In genomic region chr5:51937320-51937719, GRCm38 (mm10) we compare ENCODE assay signal across 27 mouse cellular contexts.
"Had no signal": no experiment of that assay in that cellular context is flagged by ENCODE, and none has a peak within 500 bp of the region (broad histone marks: within the 10 kb centered on the region; RNA-seq: fewer than 3 reads in every experiment).

No protein-coding gene starts in this region.

- H3K27me3 ChIP-seq: embryonic facial prominence, embryonic 12.5 days; embryonic facial prominence, embryonic 13.5 days; embryonic facial prominence, embryonic 15.5 days; forebrain, embryonic 12.5 days; forebrain, embryonic 13.5 days; forebrain, embryonic 15.5 days had no signal

- H3K4me3 ChIP-seq: embryonic facial prominence, embryonic 10.5 days; embryonic facial prominence, embryonic 12.5 days; embryonic facial prominence, embryonic 13.5 days; embryonic facial prominence, embryonic 15.5 days; erythroblast, embryonic 14.5 days; forebrain, embryonic 10.5 days; forebrain, embryonic 12.5 days; forebrain, embryonic 13.5 days; forebrain, embryonic 15.5 days; gastrocnemius, adult 2 months; heart, adult 2 months had no signal

- H3K9me3 ChIP-seq: embryonic facial prominence, embryonic 10.5 days; embryonic facial prominence, embryonic 12.5 days; embryonic facial prominence, embryonic 13.5 days; embryonic facial prominence, embryonic 15.5 days; forebrain, embryonic 10.5 days; forebrain, embryonic 12.5 days; forebrain, embryonic 13.5 days; forebrain, embryonic 15.5 days had no signal

- H3K4me2 ChIP-seq: embryonic facial prominence, embryonic 12.5 days; embryonic facial prominence, embryonic 13.5 days; embryonic facial prominence, embryonic 15.5 days; forebrain, embryonic 12.5 days; forebrain, embryonic 13.5 days; forebrain, embryonic 15.5 days had no signal

- H3K9ac ChIP-seq: embryonic facial prominence, embryonic 12.5 days; embryonic facial prominence, embryonic 13.5 days; embryonic facial prominence, embryonic 15.5 days; forebrain, embryonic 12.5 days; forebrain, embryonic 13.5 days; forebrain, embryonic 15.5 days; forebrain, postnatal 0 days had no signal

- DNase-seq: cerebellum, adult 8-10 months; cerebellum, adult 9-10 months; cerebellum, adult 9-11 months; cerebellum, postnatal 10 days; cerebellum, postnatal 14 days; cerebellum, postnatal 25 days; cerebellum, postnatal 36 days; embryo, embryonic 11 days; forebrain, postnatal 0 days; gastrocnemius, adult 2 months; gastrocnemius, postnatal 10 days; gastrocnemius, postnatal 14 days; gastrocnemius, postnatal 25 days; gastrocnemius, postnatal 36 days; heart, adult 18-20 months; heart, adult 2 months had no signal

- ATAC-seq: forebrain, embryonic 13.5 days; forebrain, embryonic 14.5 days; forebrain, embryonic 15.5 days; forebrain, embryonic 16.5 days; forebrain, postnatal 0 days had no signal

- H3K36me3 ChIP-seq: embryonic facial prominence, embryonic 10.5 days; embryonic facial prominence, embryonic 12.5 days; embryonic facial prominence, embryonic 13.5 days; embryonic facial prominence, embryonic 15.5 days; forebrain, embryonic 10.5 days; forebrain, embryonic 12.5 days; forebrain, embryonic 15.5 days had no signal

- H3K27ac ChIP-seq: embryonic facial prominence, embryonic 10.5 days; embryonic facial prominence, embryonic 12.5 days; embryonic facial prominence, embryonic 13.5 days; embryonic facial prominence, embryonic 15.5 days; forebrain, embryonic 10.5 days; forebrain, embryonic 12.5 days; forebrain, embryonic 13.5 days; forebrain, embryonic 15.5 days; gastrocnemius, adult 2 months; heart, adult 2 months had no signal

- H3K4me1 ChIP-seq: embryonic facial prominence, embryonic 12.5 days; embryonic facial prominence, embryonic 13.5 days; embryonic facial prominence, embryonic 15.5 days; forebrain, embryonic 10.5 days; forebrain, embryonic 12.5 days; forebrain, embryonic 13.5 days; forebrain, embryonic 15.5 days had no signal
